Mouse (Mus musculus): ENCODE measurements around the gene Fkbp14. TPM values are rescaled to one million over a fixed set of nuclear protein-coding genes. Genes with fewer than 3 reads are reported as not detected.

Fkbp14 gene
- 12.1 and 14.9 TPM in 2 replicates for polyA plus RNA-seq (2012; rRNA removed)

DNA sequence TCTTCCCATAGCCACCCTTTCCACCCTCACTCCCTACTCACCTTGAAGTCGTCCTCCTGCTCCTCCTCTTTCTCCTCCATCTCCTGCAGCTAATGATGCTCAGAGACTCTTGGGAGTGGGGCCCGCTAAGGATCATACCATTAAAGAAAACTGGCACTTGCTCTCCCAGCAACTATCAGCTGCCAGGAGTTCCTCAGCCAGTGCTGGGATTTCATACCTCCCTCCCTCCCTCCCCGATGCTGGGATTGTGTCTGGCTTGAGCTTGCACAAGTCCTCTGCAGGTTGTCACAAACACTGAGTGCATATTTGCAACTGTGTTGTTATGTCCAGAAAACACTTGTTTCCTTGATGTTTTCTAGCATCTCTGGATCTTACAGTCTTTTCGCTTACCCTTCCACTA lies at the start of gene Fkbp14:
Gene Fkbp14 (minus strand): TSS at position 101 of the 400 bp plus-strand sequence.

DNA sequence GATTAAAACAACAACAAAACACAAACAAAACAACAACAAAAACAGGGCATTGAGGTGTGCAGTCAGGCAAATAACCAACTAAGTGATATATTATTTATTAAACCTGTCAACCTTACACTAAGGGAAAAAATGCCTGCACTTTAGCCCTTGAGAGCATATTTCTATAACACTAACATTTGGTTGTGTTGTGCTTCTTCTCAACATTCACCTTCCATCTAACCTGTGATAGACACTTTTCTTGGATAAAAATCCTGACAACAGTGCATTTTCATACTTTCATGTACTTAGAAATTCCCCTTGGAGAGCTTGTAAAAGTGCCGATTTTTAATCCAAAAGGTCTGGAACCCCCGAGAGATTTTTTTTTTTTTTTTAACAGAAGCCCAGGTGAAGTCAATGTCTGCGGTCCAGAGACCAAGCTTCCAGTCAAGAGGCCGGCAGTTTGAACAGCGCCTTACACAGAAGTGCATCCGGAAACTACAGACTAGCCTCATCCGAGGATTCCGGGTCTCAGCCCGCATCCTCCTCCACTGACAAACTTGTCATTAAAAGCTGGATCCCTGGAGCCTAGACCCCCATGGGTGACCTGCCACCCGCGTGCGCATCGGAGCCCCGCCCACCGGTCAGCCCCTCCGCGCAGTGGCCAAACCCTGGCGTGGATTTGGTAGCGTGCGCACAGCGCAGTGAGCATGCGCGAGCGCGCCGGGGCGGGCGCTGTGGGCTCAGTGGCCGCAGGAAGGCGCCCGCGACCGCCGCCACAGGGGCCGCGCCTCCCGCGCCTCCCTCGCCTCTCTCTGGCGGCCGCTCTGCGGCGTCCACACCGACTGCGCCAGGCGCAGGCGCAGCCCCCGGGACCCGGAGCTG lies 2.4 kb downstream of the Fkbp14 start, which contains the start of gene Plekha8:
Gene Plekha8 (plus strand): TSS at position 643 of the 861 bp plus-strand sequence.

DNA sequence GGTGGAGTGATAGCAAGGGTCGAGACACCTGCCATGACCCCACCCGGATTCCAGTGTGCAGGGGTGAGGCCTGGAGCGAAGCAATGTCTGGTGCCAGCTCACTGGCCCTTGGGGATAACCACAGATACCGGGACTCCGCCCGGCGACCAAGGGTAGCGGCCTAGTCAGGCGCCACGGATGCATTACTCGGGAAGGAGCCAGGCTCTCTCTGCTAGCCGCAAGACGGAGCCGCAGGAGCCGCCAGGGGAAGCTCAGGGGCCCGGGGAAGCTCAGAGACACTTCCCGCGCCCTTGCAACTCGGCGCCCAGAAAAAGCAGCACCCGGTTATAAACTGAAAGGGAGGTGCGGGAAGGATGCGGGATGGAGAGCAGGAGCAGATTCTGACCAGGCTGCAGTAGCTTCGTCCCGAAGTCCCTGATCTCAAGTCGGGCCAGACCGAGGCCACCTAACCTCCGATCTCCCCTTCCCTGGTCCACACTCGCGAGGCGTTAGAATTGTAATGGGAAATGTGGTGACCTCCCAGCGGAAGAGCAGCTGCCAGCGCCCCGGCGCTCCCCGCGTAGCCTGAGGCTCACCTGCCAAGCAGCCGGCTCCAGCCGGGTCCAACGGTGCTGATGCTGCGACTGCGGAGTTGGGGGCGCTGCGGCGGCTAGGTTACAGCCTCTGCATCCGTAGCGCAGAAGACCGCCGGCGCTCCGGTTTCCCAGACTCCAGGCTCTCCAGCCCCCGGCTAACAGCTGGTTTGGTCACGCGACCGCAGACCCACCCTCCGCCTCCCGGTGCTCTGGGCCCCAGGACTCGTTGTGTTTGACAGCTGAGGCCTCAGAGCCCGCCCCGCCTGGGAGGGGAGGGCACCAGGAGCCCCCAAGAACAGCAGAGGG lies 31.2 kb downstream of the Fkbp14 start, which contains the start of gene Scrn1:
Gene Scrn1 (minus strand): TSS at position 825 of the 881 bp plus-strand sequence.

Other genes starting within 250 kb of the Fkbp14 start
- gene Wipf3, start 167.7 kb downstream of the Fkbp14 start, polyA plus RNA-seq (2012; rRNA removed) = 10.3 and 12.3 TPM in 2 replicates
- 77.2 and 95.7 TPM in 2 replicates for gene Scrn1, start 30.8 kb downstream of the Fkbp14 start, polyA plus RNA-seq (2012; rRNA removed)
- gene Plekha8, start 2.2 kb downstream of the Fkbp14 start, polyA plus RNA-seq (2012; rRNA removed) = 13.0 and 13.3 TPM in 2 replicates
- 99.9 and 100 TPM in 2 replicates for gene Mturn, start 84.3 kb upstream of the Fkbp14 start, polyA plus RNA-seq (2012; rRNA removed)
- gene Znrf2, start 219.6 kb upstream of the Fkbp14 start, polyA plus RNA-seq (2012; rRNA removed) = 28.1 and 30.0 TPM in 2 replicates